Mouse (Mus musculus) forebrain, embryonic 11.5 days (tissue): ENCODE results near the gene Rbp2. TPM values are rescaled to one million over a fixed set of nuclear protein-coding genes. Genes with fewer than 3 reads are reported as not detected.
A peak's percentile ranks its signal among the peaks of the same experiment; 100 is the strongest.

Experiments used
- ATAC-seq: fragments of 200-750 bp; cut with Nextera tagmentation; replicated peaks from 2 replicates; pipeline ENCODE4 v1.8.0; 2017; ENCODE audit warnings: moderate TSS enrichment; ENCODE audit not compliant: low FRiP score
- DNase-seq: peaks from one replicate; pipeline ENCODE4 v3.0.0-alpha.2; 2017; ENCODE audit warnings: low spot score
- H3K27ac ChIP-seq: fragments of 300-500 bp; sonication (generic); 2 replicates; pipeline ENCODE4 v1.5.1; 2014; ENCODE audit warnings: low read depth, low read length
- H3K27me3 ChIP-seq: fragments of 300-500 bp; sonication (generic); 2 replicates; pipeline ENCODE4 v1.6.1; 2014; ENCODE audit warnings: mild to moderate bottlenecking, low read length, mixed read lengths; ENCODE audit not compliant: control insufficient read depth, insufficient read depth
- H3K36me3 ChIP-seq: fragments of 300-500 bp; sonication (generic); 2 replicates; pipeline ENCODE4 v1.6.1; 2014; ENCODE audit warnings: mild to moderate bottlenecking, low read length, moderate library complexity, mixed read lengths; ENCODE audit not compliant: control insufficient read depth, insufficient read depth
- H3K4me1 ChIP-seq: fragments of 300-500 bp; sonication (generic); replicated peaks from 2 replicates; pipeline ENCODE4 v1.6.1; 2014; ENCODE audit warnings: low read length, mixed read lengths; ENCODE audit not compliant: control insufficient read depth, insufficient read depth
- H3K4me2 ChIP-seq: fragments of 300-500 bp; sonication (generic); 2 replicates; pipeline ENCODE4 v1.6.1; 2014; ENCODE audit warnings: low read depth, mild to moderate bottlenecking, low read length, moderate library complexity, mixed read lengths; ENCODE audit not compliant: severe bottlenecking
- H3K4me3 ChIP-seq: fragments of 300-500 bp; sonication (generic); 2 replicates; pipeline ENCODE4 v1.5.1; 2014; ENCODE audit warnings: low read depth, low read length
- H3K9ac ChIP-seq: fragments of 300-500 bp; sonication (generic); 2 replicates; pipeline ENCODE4 v1.6.1; 2014; ENCODE audit warnings: low read length
- H3K9me3 ChIP-seq: fragments of 300-500 bp; sonication (generic); 2 replicates; pipeline ENCODE4 v1.6.1; 2016; ENCODE audit warnings: low read length, mixed read lengths; ENCODE audit not compliant: control insufficient read depth
- whole genome bisulfite sequencing: fragments of 180-500 bp; shearing (Covaris S2); extraction: QIAGEN DNeasy Blood & Tissue Kit; methylation state at CpG from one replicate; pipeline ENCODE4 v1.1.7; 2014; 5-methylcytosine and 5-hydroxymethylcytosine counted together
- polyA plus RNA-seq: library from polyadenylated mRNA; unstranded; fragments of >200 nt; fragmentation: Nextera tagmentation; extraction: Ambion mirVana; gene quantifications from 2 replicates; pipeline ENCODE4 v1.2.1, GENCODE M21; 2014

Rbp2 gene
- polyA plus RNA-seq, 1 experiment from 2014 or later = not detected

GRCm38 (mm10) chr9:98497990-98498389 is 12.1 kb downstream of the Rbp2 start:
- Histone ChIP-seq H3K9ac (no peak overlapping the region), H3K36me3 (no peaks in the 10 kb centered on the region), H3K4me1 (no peaks in the 10 kb centered on the region), H3K27me3 (no peaks in the 10 kb centered on the region), H3K4me3 (no peak overlapping the region), H3K4me2 (no peak overlapping the region), H3K27ac (no peak overlapping the region), H3K9me3 (no peaks in the 10 kb centered on the region)
- WGBS = 63% methylated on average over 6 of the region's 6 CpGs
- DNase-seq = no peak
- no peak for ATAC-seq

DNA sequence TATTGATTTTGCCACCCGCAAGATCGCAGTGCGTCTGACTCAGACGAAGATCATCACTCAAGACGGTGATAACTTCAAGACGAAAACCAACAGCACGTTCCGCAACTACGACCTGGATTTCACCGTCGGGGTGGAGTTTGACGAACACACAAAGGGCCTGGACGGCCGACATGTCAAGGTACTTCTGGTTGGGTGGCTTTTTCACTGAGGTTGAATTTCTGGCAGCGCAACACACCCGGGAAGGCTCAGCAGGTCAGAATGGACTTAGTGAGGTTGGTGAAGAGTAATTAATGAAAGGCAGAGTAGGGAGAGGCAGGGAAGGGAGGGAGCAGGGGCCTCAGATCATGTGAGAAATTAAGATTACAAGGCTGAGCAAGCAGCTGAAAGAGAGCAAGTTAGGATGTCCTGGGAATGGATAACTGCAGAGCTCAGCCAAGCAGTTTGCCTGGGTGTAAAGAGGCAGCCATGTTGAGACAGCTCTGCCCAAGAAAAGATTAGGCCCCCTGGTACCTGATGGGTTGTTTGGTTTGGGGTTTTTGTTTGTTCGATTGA is 12.9 kb downstream of the Rbp2 start:
- Histone ChIP-seq H3K27ac (no peak overlapping the region), H3K27me3 (no peaks in the 10 kb centered on the region), H3K36me3 (no peaks in the 10 kb centered on the region), H3K4me2 (no peak overlapping the region), H3K9ac (no peak overlapping the region), H3K4me1 (no peaks in the 10 kb centered on the region), H3K4me3 (no peak overlapping the region), H3K9me3 (no peaks in the 10 kb centered on the region)
- DNase-seq = no peak
- no peak; the same call in 1 of the 2 replicates for ATAC-seq
- WGBS = 87% methylated on average over 17 of the region's 17 CpGs

DNA sequence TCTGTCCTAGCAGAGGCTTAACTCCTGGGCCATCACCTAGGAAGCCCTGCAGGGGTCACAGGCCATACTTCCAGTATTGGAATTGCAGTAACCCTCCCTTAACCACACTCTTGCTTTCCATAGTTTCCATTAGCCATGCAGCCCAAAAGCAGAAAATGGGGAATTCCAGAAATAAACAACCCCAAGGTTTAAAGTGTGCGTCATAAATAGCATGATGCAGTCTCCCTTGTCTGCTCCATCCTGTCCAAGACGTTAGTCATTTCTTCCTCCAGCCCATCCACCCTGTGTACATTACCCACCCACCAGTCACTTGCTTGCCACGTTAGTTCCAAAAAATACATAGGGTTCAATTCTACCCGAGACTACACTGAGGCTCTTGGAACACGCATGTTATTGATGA is 13.7 kb downstream of the Rbp2 start:
- no peak overlapping the region for H3K4me2 ChIP-seq
- 93% methylated on average over 5 of the region's 5 CpGs for WGBS
- H3K27ac ChIP-seq = no peak overlapping the region
- H3K9ac ChIP-seq = no peak overlapping the region
- no peak for ATAC-seq
- DNase-seq = no peak
- H3K9me3 ChIP-seq = no peaks in the 10 kb centered on the region
- H3K4me1 ChIP-seq = no peaks in the 10 kb centered on the region
- H3K36me3 ChIP-seq = no peaks in the 10 kb centered on the region
- H3K27me3 ChIP-seq = no peaks in the 10 kb centered on the region
- no peak overlapping the region for H3K4me3 ChIP-seq

GRCm38 (mm10) chr9:98507480-98507879 is 21.6 kb downstream of the Rbp2 start:
- H3K36me3 ChIP-seq = no peaks in the 10 kb centered on the region
- DNase-seq = no peak
- no peak for ATAC-seq
- H3K9me3 ChIP-seq = no peaks in the 10 kb centered on the region
- no peak overlapping the region for H3K4me2 ChIP-seq
- no peak overlapping the region for H3K4me3 ChIP-seq
- H3K27me3 ChIP-seq = no peaks in the 10 kb centered on the region
- no peaks in the 10 kb centered on the region for H3K4me1 ChIP-seq
- no peak overlapping the region for H3K9ac ChIP-seq
- WGBS = 84% methylated on average over 6 of the region's 6 CpGs
- no peak overlapping the region for H3K27ac ChIP-seq

GRCm38 (mm10) chr9:98510363-98511055 is 24.6 kb downstream of the Rbp2 start:
- no peaks in the 10 kb centered on the region for H3K4me1 ChIP-seq
- no peak overlapping the region for H3K4me3 ChIP-seq
- H3K9ac ChIP-seq = no peak overlapping the region
- no peak for ATAC-seq
- no peaks in the 10 kb centered on the region for H3K36me3 ChIP-seq
- no peaks in the 10 kb centered on the region for H3K27me3 ChIP-seq
- DNase-seq = no peak
- H3K4me2 ChIP-seq = no peak overlapping the region
- H3K27ac ChIP-seq = no peak overlapping the region
- 88% methylated on average over 6 of the region's 6 CpGs for WGBS
- no peaks in the 10 kb centered on the region for H3K9me3 ChIP-seq

DNA sequence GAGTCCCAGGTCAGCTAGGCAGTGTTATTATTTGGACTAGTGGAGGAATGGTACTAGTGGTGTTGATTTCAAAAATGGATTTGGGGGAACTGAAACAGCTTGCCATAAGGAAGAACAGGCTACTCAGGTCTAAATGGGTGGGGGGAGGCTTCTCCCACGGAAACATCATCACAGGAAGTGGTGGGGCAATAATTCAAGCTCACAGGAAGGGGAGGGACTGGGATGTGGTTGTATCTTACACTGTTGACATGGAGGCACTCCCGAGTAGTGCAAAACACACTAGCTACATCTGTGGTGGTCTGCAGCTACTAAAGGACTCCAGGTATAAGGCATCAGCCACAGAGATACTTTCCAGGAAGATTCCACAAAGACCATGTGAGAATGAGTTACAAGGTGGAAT is 38.0 kb downstream of the Rbp2 start:
- Histone ChIP-seq H3K4me3 (no peak overlapping the region), H3K27me3 (peaks cover 4% of the 10 kb centered on the region; the same call in 1 of the 2 replicates), H3K9ac (no peak overlapping the region), H3K4me1 (peaks cover 15% of the 10 kb centered on the region; the same call in 1 of the 2 replicates), H3K9me3 (no peaks in the 10 kb centered on the region; the same call in 1 of the 2 replicates), H3K36me3 (no peaks in the 10 kb centered on the region), H3K4me2 (no peak overlapping the region), H3K27ac (no peak overlapping the region; the same call in 1 of the 2 replicates)
- no peak for ATAC-seq
- DNase-seq = no peak
- 83% methylated on average over 2 of the region's 2 CpGs for WGBS

DNA sequence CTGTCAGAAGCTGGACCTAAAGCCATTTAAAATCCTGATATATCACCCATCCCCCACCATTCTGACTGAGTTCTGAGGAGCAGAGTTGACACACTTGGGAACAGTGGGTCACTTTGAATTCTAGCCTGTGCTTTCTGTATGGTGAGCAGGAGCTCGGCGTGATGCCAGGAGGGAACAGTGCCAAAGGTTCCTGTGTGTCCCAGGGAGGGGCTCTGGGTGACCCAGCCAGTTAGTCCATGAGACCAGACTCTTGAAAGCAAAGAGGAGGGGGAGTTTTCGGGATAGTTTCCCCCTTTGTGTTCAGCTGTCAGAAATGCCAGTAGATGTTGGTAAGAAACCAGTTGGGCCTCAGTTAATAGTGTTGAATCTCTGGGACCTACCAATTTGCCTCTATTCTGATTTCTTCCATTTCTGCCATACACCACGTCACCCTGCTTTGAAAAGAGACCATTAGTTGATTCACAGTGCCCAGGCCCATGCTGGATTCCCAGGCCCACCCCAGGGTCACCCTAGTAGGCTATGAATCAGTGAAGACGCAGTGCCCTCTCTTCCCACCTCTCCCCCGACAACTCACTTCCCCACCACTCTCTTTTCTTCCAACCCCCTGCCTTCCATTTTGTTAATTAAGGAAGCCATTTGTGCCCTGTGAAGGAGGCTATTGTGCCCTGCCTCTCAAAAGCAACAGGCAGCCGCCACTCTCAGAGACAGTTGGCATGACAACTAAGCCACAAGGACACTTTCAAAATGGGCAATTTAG is 39.0 kb downstream of the Rbp2 start:
- H3K27me3 ChIP-seq = peaks cover 4% of the 10 kb centered on the region; the same call in 1 of the 2 replicates
- no peaks in the 10 kb centered on the region for H3K36me3 ChIP-seq
- H3K27ac ChIP-seq = peak overlapping the region; percentile 76
- no peak overlapping the region for H3K9ac ChIP-seq
- H3K9me3 ChIP-seq = no peaks in the 10 kb centered on the region; the same call in 1 of the 2 replicates
- 20% methylated on average over 7 of the region's 7 CpGs for WGBS
- peak overlapping the region; percentile 24; the same call in 1 of the 2 replicates for H3K4me2 ChIP-seq
- peaks cover 15% of the 10 kb centered on the region; the same call in 1 of the 2 replicates for H3K4me1 ChIP-seq
- no peak overlapping the region for H3K4me3 ChIP-seq
- ATAC-seq = peak; percentile 91
- DNase-seq = peak; percentile 74

DNA sequence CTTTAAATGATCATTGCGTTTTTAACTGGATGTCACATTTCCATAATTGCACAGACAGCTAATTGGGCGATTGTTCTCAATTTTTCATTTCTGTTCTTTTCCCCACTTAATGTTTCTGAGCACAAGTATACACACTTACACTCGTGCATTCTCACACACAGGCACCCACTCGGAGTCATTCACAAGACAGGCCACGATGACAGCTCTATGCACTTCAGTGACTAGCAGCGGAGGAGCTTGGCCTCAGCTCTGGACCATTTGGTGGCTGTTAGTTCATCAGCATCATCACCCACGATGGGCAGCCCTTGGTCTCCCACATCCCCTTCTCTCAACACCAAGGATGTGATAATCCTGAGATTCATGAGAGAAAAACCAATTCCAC is 39.6 kb downstream of the Rbp2 start:
- Histone ChIP-seq H3K4me3 (no peak overlapping the region), H3K36me3 (no peaks in the 10 kb centered on the region), H3K9ac (no peak overlapping the region), H3K9me3 (no peaks in the 10 kb centered on the region), H3K27ac (peak overlapping the region; percentile 18), H3K4me2 (no peak overlapping the region), H3K4me1 (peaks cover 15% of the 10 kb centered on the region; the same call in 1 of the 2 replicates), H3K27me3 (peaks cover 4% of the 10 kb centered on the region; the same call in 1 of the 2 replicates)
- DNase-seq = no peak
- WGBS = 22% methylated on average over 7 of the region's 7 CpGs
- peak; percentile 79 for ATAC-seq
